Mouse (Mus musculus) adrenal gland, adult 2 months (tissue): Measurements from ENCODE around the gene Htr1f. TPM values are rescaled to one million over a fixed set of nuclear protein-coding genes. Genes with fewer than 3 reads are reported as not detected.
"Not testable (repeated sequence)": the region's sequence is repeated elsewhere in the genome, so short reads cannot be mapped to it uniquely, and the experiment has no call there.

Experiments
- DNase-seq: peaks from one replicate; pipeline ENCODE4 v3.0.0; 2021
- long read RNA-seq: library from polyadenylated mRNA; stranded (forward); transcript quantifications from one replicate; pipeline ENCODE4 v2.0.0, GENCODE M21; 2021
- polyA plus RNA-seq: library from polyadenylated mRNA; depleted of rRNA; stranded (reverse); fragments of >200 nt; gene quantifications from 2 replicates; pipeline ENCODE4 v1.2.3, GENCODE M21; 2012; rRNA removed
- total RNA-seq, 2 experiments: library from RNA; stranded (reverse); gene quantifications; 2 replicates each; pipeline ENCODE4 v1.2.3; 2021

Gene Htr1f
- not detected for total RNA-seq
- not detected in 2 replicates for polyA plus RNA-seq
- long read RNA-seq, result 0 reads

DNA sequence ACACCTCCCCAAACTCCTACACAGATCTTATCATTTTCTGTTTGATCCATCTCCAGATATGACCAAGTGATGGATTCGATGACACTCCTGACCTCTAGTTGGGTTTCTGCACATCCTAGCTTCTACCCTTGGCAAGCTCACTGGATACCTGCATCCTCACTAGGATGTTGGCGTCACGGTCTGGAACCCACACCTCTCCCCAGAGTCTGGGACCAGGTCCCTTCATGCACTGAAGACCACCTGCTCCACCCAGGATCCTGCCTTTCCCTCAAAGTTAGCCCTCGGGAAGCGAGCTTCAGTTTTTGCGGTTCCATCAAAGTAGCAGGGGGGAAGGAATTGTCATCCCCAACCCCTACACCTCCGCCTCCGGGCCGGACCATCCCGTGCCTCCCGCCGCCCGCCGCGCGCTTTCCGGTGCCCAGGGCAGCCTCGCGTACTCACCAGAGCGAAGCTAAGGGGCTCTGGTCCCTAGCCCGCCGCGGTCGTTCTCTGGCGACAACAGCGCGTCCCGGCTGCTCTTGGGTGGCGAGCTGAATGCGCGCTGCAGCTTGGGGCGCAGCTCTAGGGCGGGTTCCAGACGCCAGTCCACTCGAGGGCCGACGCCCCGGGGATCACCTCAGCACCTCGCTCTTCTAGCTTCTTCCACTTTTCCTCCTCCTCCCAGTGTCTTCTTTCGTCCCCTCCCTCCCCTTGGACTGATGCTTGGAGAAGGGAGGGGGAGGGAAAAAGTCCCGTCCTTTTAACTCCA is at the start of gene Htr1f:
Gene Htr1f (minus strand): TSS at position 671 of the 748 bp plus-strand sequence.
- no peak for DNase-seq

DNA sequence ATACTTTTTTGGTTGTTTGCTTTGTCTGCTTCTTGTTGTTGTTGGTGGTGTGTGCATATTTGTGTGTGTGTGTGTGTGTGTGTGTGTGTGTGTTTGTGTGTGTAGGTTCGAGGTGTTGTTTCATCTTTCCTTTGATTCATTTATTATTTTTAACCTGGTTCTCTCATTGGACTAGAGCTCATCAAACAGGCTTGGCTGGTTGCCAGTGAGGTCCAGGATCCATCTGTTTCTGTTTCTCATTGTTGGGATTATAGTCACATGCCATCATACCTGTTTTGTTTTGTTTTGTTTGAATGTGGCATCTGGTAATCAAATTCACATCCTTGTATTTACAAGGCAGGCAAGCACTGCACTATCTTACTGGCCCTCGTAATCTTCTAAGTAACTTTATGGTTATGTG is 34.1 kb upstream of the Htr1f start:
- DNase-seq, result no peak

DNA sequence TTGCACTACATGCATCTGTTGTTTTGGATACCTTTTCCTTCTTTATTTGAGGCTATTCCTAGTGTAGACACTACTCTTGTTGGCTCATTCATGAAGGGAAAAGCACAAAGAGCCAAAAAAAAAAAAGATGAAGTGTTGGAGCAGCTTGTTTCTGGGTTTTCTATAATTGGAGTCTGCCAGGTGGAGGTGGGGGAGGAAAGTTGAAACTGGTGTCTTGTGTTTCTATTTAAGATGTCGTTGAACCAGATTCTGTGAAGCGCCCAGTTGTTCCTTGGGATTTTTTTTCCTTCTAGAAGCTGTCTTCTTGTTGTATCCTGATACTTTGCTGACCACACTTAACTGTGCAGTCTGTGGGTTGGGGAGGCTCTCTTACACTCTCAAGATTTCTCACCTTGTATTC is 23.7 kb upstream of the Htr1f start:
- DNase-seq, result no peak

DNA sequence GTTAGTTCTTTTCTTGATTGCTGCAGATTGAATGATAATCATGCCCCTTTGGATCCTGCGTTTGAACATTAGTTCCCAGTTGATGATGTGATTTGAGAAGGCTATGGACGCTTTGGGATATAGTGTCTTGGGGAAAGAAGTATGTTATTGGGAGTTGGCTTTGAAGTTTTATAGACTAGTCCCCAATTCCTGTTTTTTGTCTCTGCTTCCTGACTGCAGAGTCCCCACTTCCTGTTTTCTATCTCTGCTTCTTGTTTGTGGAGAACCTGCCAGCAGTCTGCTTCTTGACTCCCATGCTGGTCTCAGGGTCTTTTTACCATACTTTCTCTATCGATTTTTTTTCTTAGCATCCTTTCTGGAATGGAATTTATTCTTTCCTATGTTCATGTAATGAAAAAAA is 22.2 kb upstream of the Htr1f start:
- DNase-seq, result no peak

DNA sequence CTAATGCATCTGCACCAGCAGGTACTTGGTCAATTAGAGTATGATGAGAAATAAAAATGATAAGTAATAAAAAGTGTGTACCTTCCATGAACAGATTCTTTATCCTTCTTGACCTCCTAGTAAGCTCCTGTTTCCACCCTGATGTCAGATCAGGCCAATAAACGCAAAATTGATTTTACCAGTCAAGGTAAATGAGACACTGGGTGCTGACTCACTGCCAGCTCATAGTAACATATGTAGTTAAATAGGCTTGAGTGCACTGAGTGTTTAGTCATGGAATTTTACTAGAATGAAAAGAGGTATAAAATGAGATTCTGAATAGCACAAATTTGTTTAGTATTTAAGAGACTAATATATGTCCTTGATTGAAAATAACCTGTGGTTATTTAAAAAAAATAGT is 6.6 kb upstream of the Htr1f start:
- DNase-seq, result peak; percentile 28

DNA sequence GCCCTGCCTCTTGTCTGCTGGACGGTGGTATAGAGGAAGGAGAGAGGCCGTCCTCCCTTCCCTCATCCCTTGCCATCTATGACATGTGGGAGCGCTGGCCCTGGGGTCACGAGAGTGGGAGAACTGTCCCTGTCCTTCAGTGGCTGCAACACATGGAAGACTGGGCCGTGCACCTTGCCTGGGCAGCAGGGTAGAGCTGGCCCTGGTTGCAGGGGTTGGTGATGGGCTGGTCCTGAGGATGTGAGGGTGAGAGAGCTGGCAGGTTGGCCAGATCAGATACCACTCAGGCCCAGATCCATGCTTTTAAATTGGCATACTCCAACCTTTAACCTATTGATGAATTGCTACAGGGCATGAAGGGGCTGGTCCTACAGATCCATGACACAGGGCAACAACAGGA is 12.1 kb downstream of the Htr1f start:
- no peak for DNase-seq

DNA sequence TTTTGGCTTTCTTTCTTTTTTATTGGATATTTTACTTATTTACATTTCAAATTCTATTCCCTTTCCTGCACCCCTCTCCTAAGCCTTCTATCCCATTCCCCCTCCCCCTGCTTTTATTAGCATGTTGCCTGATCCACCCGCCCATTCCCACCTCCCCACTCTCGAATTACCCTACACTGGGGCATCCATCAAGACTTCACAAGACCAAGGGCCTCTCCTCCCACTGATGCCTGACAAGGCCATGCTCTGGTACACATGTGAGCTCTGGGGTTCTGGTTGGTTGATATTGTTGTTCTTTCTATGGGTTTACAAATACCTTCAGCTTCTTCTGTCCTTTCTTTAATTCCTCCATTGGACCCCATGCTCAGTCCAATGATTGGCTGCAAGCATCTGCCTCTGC is 22.2 kb downstream of the Htr1f start:
- DNase-seq, result no peak

DNA sequence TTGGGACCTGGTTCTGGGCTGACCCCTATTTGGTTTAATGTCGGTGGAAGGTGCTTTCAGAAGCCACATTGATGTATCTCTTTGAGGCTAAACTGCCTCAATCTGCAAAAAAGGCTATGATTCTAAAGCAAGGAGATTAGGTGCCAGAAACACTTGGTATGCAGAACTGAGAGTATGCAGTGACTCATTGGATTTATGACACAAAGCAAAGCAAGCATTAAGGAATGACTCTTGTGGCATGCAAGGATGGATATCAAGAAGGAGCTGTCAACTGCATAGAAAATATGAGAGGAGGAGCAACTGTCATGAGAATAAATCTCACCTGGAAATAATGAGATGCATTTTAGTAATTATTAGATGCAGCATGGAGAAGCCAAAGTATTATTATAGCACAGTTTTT is 35.8 kb downstream of the Htr1f start:
- DNase-seq, result no peak

DNA sequence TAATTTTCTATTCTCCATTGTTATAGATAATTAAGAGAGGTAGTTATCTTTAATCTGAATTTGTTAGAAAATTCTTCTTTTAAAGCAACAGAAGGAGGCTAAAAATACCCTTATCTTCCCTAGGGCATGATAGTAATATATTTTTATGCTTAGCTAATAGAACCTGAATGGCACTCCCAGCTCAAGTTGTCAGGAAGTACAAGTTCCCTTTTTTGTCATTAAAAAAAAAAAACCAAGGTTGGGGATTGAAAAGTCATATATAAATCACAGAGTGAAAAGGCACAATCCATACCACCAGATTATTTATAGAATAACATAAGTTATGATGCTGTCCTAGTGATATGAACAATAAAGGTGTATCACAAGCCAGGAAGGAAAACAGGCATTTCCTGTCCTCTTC is 39.4 kb downstream of the Htr1f start:
- DNase-seq, result no peak

DNA sequence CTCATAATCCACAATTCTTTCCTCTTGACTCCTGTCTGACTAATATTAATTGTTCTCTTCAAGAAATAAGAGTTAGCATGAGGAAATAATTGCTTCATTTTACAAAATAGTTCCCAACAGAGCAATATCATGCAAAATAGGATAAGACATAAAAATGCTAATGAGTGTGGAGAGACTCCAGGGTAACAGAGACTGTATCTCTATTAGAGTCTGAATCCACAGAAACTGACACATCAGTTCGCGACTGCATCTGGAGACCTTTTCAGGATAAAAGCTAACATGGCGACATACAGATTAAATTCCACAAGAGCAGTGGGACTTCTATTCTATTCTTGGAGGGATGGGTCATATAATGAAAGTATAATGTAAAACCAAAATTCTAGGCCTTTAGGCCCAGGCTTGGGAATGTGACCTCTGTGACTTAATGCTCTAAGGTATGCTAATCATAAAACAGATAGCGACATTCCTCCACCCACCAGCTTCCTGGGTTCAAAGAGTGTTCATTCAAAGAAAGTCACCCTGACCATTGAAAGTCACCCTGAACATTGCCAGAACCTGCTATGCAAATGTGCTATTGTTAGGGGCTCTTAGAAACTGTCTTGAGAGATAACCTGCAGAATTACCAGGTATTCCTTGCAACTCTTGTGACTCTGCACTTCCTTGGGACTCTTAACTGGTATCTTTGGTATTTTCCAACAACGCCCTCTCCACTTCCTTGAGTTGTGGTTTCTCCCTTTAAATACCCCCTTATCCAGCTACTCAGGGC is 67.8 kb downstream of the Htr1f start:
- DNase-seq, result not testable (repeated sequence)

DNA sequence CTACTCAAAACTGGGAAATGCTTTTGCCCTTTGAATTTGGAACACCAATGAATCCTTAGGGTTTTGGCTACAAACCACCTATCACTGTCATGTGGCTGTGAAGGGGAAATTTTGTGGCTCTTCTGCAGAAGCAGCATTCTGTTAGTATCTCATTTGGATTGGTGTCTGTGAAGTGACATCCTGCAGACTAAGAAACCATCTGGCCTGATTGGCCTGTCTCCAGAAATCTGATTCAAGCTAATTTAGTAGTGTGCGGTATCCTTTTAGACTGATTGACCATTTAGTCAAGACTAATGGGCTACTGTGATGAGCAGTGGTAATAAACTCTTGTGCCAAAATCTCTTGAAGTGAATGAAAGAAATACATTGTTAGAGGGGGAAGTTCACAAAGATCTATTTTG is 76.0 kb downstream of the Htr1f start:
- DNase-seq, result no peak

DNA sequence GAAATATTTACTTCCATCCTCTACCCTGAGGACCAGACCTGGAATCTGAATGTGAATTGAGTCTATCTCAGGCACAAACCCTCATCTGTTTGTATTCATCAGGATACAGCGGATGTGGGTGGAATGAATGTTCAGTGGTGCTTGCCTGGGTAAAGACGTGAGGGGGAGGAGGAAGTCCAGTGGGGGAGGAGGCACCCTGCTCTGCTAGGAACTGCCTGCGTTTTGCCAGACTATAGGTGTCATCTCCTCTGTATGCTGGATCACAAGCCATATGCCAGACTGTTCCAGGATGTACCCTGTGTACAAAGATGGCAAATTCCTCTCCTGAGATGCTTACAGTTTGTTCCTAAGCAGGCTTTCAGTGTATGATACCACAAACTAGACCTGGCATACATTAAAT is 83.3 kb downstream of the Htr1f start:
- DNase-seq, result no peak

DNA sequence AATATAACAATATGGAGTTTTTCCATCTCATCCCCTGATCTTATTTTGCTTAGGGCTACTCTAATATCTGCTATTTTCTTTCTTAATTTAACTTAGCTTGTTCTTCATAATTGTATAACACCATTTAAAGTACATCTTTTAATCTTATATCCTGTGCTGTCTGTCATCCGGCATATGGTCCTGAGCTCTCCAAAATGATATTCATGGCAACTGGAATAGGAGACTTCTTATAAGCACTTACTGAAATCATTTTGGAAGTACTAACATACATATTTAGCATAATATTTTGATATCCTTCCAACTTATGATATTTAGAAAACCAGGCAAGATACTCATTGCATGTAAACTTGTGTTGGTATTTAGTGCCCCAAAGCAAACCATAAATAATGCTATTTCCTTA is 86.9 kb downstream of the Htr1f start:
- DNase-seq, result no peak

DNA sequence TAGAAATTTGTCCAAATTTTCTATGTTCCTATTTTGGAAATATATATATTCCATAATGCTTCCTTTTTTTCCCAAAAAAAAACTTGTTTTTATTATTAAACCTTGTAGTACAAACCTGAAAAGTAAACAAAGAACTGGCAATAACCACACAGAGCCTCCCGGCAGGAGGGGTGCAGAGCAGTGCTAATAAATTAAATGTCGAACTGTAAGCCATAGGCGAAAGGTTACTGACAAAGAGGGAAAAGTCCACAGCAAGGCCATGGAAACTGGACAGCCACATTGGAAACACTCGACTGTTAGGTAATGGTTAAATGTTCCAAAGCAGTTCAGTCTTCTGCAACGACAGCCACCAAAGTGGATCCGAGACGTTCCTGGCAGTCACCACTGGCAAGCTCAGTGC is 87.5 kb downstream of the Htr1f start:
- DNase-seq, result no peak

DNA sequence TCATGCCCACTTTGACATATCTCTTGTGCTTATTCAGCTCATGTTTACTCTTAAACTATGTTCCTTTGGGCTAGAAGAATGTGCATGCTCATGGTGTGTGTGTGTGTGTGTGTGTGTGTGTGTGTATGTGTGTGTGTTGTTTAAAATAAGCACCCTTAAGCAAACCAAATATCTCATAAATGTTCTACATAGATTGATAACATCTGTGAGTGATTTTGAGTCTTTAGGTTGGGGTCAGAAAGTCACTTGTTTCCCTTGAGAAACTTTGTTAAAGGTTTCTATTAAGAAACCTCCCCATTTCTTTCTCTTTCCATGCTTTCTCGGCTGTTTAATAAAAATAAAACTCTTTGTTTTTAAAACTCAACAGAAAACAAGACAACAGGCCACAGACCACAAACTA is 88.1 kb downstream of the Htr1f start:
- DNase-seq, result no peak

DNA sequence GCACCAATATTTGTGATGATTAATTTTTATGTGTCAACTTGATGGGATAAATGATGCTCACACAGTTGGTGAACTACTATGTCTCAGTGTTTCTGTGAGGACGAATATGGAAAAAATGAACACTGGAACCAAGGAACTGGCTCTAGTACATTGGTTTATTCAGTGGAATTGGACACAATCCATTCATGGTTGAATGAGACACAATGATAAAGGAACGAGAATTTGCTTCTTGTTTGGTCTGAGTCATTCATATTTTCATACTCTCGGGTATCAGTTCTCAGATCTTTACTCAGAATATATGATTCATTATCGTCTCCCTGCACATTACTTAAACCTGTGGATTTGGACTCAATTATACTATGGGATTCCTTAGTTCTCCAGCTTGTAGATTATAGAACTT is 90.4 kb downstream of the Htr1f start:
- no peak for DNase-seq

DNA sequence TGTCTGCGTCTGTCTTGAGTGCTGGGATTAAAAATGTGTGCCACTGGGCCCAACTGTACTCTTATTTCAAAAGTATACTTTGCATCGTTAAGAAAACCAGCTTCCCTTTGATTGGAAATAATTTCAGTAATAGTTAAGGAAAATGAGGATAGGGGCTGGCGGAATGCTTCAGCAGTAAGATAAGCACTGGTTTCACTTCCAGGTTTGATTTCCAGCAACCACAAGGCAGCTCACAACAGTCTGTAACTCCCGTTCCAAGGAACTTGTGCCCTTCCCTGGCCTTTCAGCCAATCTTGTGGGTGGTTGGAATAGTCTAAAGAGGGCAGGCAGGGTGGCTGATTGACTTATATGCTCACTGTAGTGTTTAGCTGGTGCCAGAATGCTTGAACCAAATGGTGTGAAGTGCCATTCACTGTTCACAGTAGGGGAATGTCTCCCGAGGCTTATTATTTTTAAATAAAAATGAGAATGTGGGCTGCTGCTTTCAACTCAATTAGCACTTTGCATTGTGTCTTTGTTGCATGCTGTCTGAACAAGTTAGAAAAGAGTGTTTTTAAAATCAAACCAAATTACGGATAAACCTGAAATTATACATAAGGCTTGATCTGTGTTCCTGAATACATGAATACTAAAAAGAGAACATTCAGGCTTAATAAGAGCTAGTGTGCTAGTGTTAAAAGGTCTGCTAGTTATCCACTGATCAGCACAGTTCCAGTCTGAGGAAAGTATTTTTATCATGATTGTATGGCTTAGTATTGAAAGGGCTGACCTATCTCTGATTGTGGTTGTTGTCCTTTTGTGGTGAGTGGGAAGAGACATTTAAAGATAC is 103.4 kb downstream of the Htr1f start:
- no peak for DNase-seq

DNA sequence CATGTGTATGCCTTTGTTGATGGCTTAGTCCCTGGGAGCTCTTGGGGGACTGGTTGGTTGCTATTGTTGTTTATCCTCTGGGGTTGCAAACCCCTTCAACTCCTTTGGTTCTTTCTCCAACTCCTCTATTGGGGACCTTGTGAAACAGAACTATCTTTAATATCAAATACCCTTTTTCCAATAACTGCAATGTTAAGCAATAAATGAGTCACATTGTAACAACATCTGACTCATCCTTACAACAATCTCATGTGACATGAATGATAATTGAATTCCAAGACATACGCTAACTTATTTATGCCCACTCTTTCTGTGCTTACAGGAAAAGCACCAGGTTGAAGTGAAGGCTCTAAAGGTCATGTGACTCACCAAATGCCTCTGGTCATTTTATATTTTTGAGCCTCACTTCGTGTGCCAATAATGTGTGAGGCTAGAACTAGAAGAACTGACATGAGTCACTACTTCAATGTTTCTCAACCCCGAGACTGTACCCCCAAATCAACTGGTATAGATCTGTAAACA is 116.3 kb downstream of the Htr1f start:
- peak; percentile 3 for DNase-seq

DNA sequence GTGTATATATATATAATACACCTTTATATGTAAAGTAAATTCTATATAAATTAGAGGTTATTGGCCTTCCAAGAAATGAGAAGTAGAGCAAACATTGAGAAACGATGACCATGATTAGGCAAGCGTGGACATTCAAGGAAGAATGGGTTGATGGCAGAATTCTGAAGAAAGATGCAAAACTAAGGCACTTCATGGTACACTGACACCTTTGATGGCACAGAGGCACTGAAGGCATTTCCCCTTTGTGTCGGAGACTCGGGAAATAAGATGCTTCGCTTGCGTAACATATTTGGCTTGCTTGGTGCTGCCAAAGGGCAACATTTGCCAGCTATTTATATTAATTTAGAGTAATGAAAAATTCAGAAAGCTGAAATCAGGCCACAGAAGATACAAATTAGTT is 118.1 kb downstream of the Htr1f start:
- DNase-seq, result no peak

DNA sequence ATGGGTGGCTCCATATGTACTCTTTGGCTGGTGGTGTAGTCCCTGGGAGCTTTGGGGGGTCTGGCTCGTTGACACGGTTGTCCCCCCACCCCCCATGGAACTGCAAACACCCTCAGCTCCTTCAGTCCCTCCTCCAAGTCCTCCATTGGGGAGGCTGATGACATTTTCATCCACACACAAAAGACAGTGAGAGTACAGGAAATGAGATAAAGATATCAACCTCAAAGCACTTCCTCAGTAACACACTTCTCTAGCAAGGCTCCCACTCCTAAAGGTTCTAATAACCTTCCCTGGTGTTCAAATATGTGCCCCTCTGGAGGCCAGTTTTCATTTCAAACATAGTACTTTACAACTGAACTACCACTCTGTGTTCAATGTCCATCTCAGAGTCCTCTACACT is 118.6 kb downstream of the Htr1f start:
- no peak for DNase-seq

DNA sequence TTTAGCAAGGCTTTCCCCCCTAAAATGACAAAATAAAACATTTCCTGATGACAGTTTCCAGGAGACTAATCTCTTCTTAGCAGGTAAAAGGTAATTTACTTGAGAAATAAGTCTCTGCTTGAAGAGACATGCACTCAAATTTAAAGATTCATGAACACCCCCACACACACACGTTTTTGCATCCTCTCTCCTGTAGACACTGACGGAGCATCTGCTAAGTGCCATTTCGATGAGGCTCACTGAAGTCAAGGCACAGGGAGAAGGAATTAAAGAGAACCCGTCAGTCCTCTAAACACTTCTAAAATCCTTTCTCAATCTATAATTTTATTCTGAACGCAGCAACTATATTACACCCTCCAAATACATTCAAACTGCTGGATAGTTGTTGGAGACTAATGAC is 131.0 kb downstream of the Htr1f start:
- no peak for DNase-seq

DNA sequence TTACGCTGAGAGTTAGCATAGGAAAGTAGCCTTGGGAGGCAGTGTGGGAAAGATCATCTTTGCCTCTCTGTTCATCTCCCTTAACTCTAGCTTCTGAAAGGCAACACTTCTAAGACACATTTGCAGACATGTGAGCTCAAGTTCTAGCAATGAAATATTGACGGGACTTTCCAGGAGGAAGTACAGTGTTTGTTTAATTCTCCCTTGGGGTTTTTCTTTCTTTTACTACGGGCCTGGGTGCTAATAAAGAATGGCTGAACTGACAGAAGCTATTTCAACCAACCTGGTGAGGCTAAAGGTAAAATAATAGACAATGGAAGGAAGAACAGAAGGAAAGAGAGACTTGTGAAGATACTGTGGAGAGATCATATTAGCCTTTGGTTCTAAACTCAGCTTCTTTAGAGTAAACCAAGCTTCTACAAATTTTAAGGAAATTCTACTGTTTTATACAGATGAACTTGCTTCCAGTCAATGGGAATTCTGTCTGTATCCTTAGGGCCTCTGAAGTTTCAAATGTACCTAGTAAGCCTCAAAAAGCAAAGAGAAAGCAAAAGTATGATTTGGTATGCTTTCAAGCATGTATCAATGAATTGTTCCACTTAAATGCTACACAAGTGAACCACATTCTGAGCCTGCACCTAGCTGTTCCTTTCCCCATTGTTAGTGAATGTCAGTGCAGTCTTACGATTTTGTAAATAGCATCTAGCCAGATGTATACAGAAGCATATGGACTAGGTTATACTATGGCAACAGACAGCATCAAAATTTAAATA is 131.9 kb downstream of the Htr1f start:
- DNase-seq, result no peak
